ENCODE assay signal across 8 mouse cellular contexts in the genomic region with DNA sequence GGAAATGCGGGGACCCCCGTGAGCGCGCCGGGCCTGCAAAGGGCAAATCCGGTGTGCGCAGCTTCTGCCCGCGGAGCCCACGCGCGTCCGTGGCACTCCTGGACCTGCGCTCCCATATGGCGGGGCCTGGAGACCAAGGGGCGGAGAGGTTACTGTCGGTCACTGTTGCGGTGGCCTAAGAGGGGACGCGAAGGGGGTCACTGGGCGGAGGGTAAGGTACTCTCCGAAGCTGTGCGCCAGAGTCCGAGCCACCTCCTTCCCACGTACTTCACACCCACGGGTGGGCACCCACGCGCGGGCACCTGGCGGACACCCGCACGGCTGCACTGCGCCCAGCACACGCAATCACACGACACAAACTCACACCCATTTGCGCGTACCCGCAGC. TPM values are rescaled to one million over a fixed set of nuclear protein-coding genes. Genes with fewer than 3 reads are reported as not detected.
DNase-seq lines count a peak whose midpoint lies in the region; ATAC-seq and TF ChIP-seq lines count a peak whose summit lies in the region.

No protein-coding gene starts in this region.

- ATAC-seq in intestine, embryonic 15.5 days = peak; percentile 60
- peak; percentile 61 for ATAC-seq in midbrain, embryonic 11.5 days (ENCODE audit: low FRiP score)
- peak; percentile 9; the same call in 1 of the 2 replicates for ATAC-seq in stomach, embryonic 16.5 days (ENCODE audit: insufficient read depth, low FRiP score)

- DNase-seq in kidney, adult 18-20 months = peak; percentile 57
- no peak for DNase-seq in kidney, adult 8-10 months
- peak; percentile 41 for DNase-seq in forebrain, embryonic 10.5 days (ENCODE audit: extremely low spot score, low spot score)
- DNase-seq in midbrain, embryonic 11.5 days (ENCODE audit: low spot score, missing footprints) = peak; percentile 88
- no peak for DNase-seq in urinary bladder, postnatal 4 days (ENCODE audit: low spot score in 2 of 2)

- peak overlapping the region; percentile 60 for H3K9ac ChIP-seq in intestine, embryonic 15.5 days
- H3K9ac ChIP-seq in midbrain, embryonic 11.5 days (ENCODE audit: low read length) = peak overlapping the region; percentile 72
- H3K9ac ChIP-seq in stomach, embryonic 16.5 days (ENCODE audit: low read length) = peak overlapping the region; percentile 76

- H3K4me3 ChIP-seq in bone marrow macrophage, adult 2 months (ENCODE audit: insufficient read depth, low read length) = peak overlapping the region; percentile 59
- H3K4me3 ChIP-seq in forebrain, embryonic 10.5 days = peak overlapping the region; percentile 75
- H3K4me3 ChIP-seq in intestine, embryonic 15.5 days (replicated peaks) = peak overlapping the region; percentile 63
- H3K4me3 ChIP-seq in midbrain, embryonic 11.5 days (ENCODE audit: low read depth, low read length) = peak overlapping the region; percentile 61
- peak overlapping the region; percentile 66 for H3K4me3 ChIP-seq in stomach, embryonic 16.5 days (replicated peaks; ENCODE audit: low read length)

- H3K36me3 ChIP-seq in forebrain, embryonic 10.5 days (replicated peaks) = no peaks in the 10 kb centered on the region
- H3K36me3 ChIP-seq in intestine, embryonic 15.5 days = no peaks in the 10 kb centered on the region
- no peaks in the 10 kb centered on the region for H3K36me3 ChIP-seq in midbrain, embryonic 11.5 days (ENCODE audit: control insufficient read depth, insufficient read depth, low read length)
- H3K36me3 ChIP-seq in stomach, embryonic 16.5 days (ENCODE audit: control insufficient read depth, insufficient read depth, low read length) = no peaks in the 10 kb centered on the region

- no peaks in the 10 kb centered on the region for H3K4me1 ChIP-seq in bone marrow macrophage, adult 2 months (ENCODE audit: control insufficient read depth, insufficient read depth, low read length)
- peaks cover 35% of the 10 kb centered on the region for H3K4me1 ChIP-seq in forebrain, embryonic 10.5 days
- peaks cover 14% of the 10 kb centered on the region for H3K4me1 ChIP-seq in intestine, embryonic 15.5 days (replicated peaks)
- peaks cover 14% of the 10 kb centered on the region for H3K4me1 ChIP-seq in midbrain, embryonic 11.5 days (ENCODE audit: control insufficient read depth, insufficient read depth, low read length)
- peaks cover 17% of the 10 kb centered on the region for H3K4me1 ChIP-seq in stomach, embryonic 16.5 days (ENCODE audit: control insufficient read depth, insufficient read depth, low read length)

- peaks cover 65% of the 10 kb centered on the region for H3K27me3 ChIP-seq in forebrain, embryonic 10.5 days (ENCODE audit: poor library complexity, severe bottlenecking)
- H3K27me3 ChIP-seq in intestine, embryonic 15.5 days (replicated peaks) = peaks cover 18% of the 10 kb centered on the region
- H3K27me3 ChIP-seq in midbrain, embryonic 11.5 days (ENCODE audit: control insufficient read depth, insufficient read depth, low read length) = peaks cover 23% of the 10 kb centered on the region
- peaks cover 13% of the 10 kb centered on the region for H3K27me3 ChIP-seq in stomach, embryonic 16.5 days (ENCODE audit: control insufficient read depth, insufficient read depth, low read length)

- no peak for TF ChIP-seq CTCF in bone marrow macrophage, adult 2 months (IDR thresholded peaks at IDR 0.05; ENCODE audit: low read depth, low read length)

- TF ChIP-seq POLR2A in bone marrow macrophage, adult 2 months (IDR thresholded peaks at IDR 0.05; ENCODE audit: borderline replicate concordance, low read depth, low read length) = no peak

- WGBS in forebrain, embryonic 10.5 days = under 1% methylated on average over 37 of the region's 38 CpGs
- under 1% methylated on average over 38 of the region's 38 CpGs for WGBS in intestine, embryonic 15.5 days
- under 1% methylated on average over 31 of the region's 38 CpGs for WGBS in midbrain, embryonic 11.5 days
- under 1% methylated on average over 38 of the region's 38 CpGs for WGBS in stomach, embryonic 16.5 days

- no peak overlapping the region for H3K27ac ChIP-seq in bone marrow macrophage, adult 2 months (ENCODE audit: insufficient read depth, low read depth, low read length)
- H3K27ac ChIP-seq in forebrain, embryonic 10.5 days = peak overlapping the region; percentile 85
- H3K27ac ChIP-seq in intestine, embryonic 15.5 days = no peak overlapping the region
- no peak overlapping the region for H3K27ac ChIP-seq in midbrain, embryonic 11.5 days (ENCODE audit: low read depth, low read length)
- H3K27ac ChIP-seq in stomach, embryonic 16.5 days (ENCODE audit: low read length) = peak overlapping the region; percentile 39; the same call in 1 of the 2 replicates

- H3K4me2 ChIP-seq in intestine, embryonic 15.5 days (replicated peaks) = peak overlapping the region; percentile 100
- H3K4me2 ChIP-seq in midbrain, embryonic 11.5 days = peak overlapping the region; percentile 100
- H3K4me2 ChIP-seq in stomach, embryonic 16.5 days (ENCODE audit: low read depth, low read length) = peak overlapping the region; percentile 100

- H3K9me3 ChIP-seq in forebrain, embryonic 10.5 days = no peaks in the 10 kb centered on the region
- no peaks in the 10 kb centered on the region for H3K9me3 ChIP-seq in intestine, embryonic 15.5 days
- H3K9me3 ChIP-seq in midbrain, embryonic 11.5 days (ENCODE audit: control insufficient read depth, low read length) = no peaks in the 10 kb centered on the region
- no peaks in the 10 kb centered on the region for H3K9me3 ChIP-seq in stomach, embryonic 16.5 days (replicated peaks; ENCODE audit: control insufficient read depth, low read length)

RNA-seq across cellular contexts. Expression of a gene that starts 0.5 kb away (rescaled TPM):
- polyA plus RNA-seq in bone marrow macrophage, adult 2 months (2012; ENCODE audit: insufficient read depth, insufficient read length, missing spikeins) = not detected in 2 replicates
- polyA plus RNA-seq in forebrain, embryonic 10.5 days (2016; fragmentation: Nextera tagmentation; extraction: Ambion mirVana) = 5.5 and 5.6 TPM in 2 replicates
- 6.3 and 8.2 TPM in 2 replicates for polyA plus RNA-seq in intestine, embryonic 15.5 days (2015; fragmentation: Nextera tagmentation; extraction: Ambion mirVana)
- 3.5 and 4.2 TPM in 2 replicates for polyA plus RNA-seq in midbrain, embryonic 11.5 days (2014; fragmentation: Nextera tagmentation; extraction: Ambion mirVana)
- polyA plus RNA-seq in stomach, embryonic 16.5 days (2015; fragmentation: Nextera tagmentation; extraction: Ambion mirVana) = 8.8 and 10.2 TPM in 2 replicates

RNA-seq across cellular contexts. Expression of a gene that starts 23.4 kb away (rescaled TPM):
- polyA plus RNA-seq in bone marrow macrophage, adult 2 months (2012; ENCODE audit: insufficient read depth, insufficient read length, missing spikeins) = 7.8 and 10.5 TPM in 2 replicates
- polyA plus RNA-seq in forebrain, embryonic 10.5 days (2016; fragmentation: Nextera tagmentation; extraction: Ambion mirVana) = 1.7 and 2.1 TPM in 2 replicates
- polyA plus RNA-seq in intestine, embryonic 15.5 days (2015; fragmentation: Nextera tagmentation; extraction: Ambion mirVana) = 17.5 and 19.8 TPM in 2 replicates
- polyA plus RNA-seq in midbrain, embryonic 11.5 days (2014; fragmentation: Nextera tagmentation; extraction: Ambion mirVana) = 3.7 and 4.1 TPM in 2 replicates
- polyA plus RNA-seq in stomach, embryonic 16.5 days (2015; fragmentation: Nextera tagmentation; extraction: Ambion mirVana) = 13.1 and 14.9 TPM in 2 replicates

RNA-seq across cellular contexts. Expression of a gene that starts 34.2 kb away (rescaled TPM):
- polyA plus RNA-seq in bone marrow macrophage, adult 2 months (2012; ENCODE audit: insufficient read depth, insufficient read length, missing spikeins) = not detected in 2 replicates
- polyA plus RNA-seq in forebrain, embryonic 10.5 days (2016; fragmentation: Nextera tagmentation; extraction: Ambion mirVana) = 0.98 and 1.2 TPM in 2 replicates
- polyA plus RNA-seq in intestine, embryonic 15.5 days (2015; fragmentation: Nextera tagmentation; extraction: Ambion mirVana) = 0.23 and 0.61 TPM in 2 replicates
- polyA plus RNA-seq in midbrain, embryonic 11.5 days (2014; fragmentation: Nextera tagmentation; extraction: Ambion mirVana) = 1.8 and 2.8 TPM in 2 replicates
- polyA plus RNA-seq in stomach, embryonic 16.5 days (2015; fragmentation: Nextera tagmentation; extraction: Ambion mirVana) = 0.31 and 0.46 TPM in 2 replicates

Comparison
In these comparisons a context has a peak if more than half of its experiments do, and no peak if none do; other contexts are left out.
1. DNase-seq: peak in kidney, adult 18-20 months (single experiment), forebrain, embryonic 10.5 days (single experiment) and midbrain, embryonic 11.5 days (single experiment); none in kidney, adult 8-10 months (0 of 2) and urinary bladder, postnatal 4 days (0 of 2).
2. H3K27ac ChIP-seq: peak in forebrain, embryonic 10.5 days (single experiment) and stomach, embryonic 16.5 days (single experiment); none in bone marrow macrophage, adult 2 months (single experiment), intestine, embryonic 15.5 days (single experiment) and midbrain, embryonic 11.5 days (single experiment).
3. ATAC-seq: peak in every context shown above with its lines; median percentile 61 in midbrain, embryonic 11.5 days; 60 in intestine, embryonic 15.5 days; 9 in stomach, embryonic 16.5 days.
4. Peak in every context shown above with its lines, with median percentiles within 50 percentile points of each other: H3K4me3 ChIP-seq, H3K4me2 ChIP-seq and H3K9ac ChIP-seq.